Mouse (Mus musculus) v-Abl transformed pro-B cells (cell line): ENCODE measurements around the gene Coasy.

Source experiments
- in situ Hi-C, 2 experiments: fragments of 400-800 bp; cut with MboI; formaldehyde crosslinking; loops; one replicate each; pipeline ENCODE4 v1.15.1; 2025; ENCODE audit not compliant: unreplicated experiment in 2 of 2

Coasy gene

DNA sequence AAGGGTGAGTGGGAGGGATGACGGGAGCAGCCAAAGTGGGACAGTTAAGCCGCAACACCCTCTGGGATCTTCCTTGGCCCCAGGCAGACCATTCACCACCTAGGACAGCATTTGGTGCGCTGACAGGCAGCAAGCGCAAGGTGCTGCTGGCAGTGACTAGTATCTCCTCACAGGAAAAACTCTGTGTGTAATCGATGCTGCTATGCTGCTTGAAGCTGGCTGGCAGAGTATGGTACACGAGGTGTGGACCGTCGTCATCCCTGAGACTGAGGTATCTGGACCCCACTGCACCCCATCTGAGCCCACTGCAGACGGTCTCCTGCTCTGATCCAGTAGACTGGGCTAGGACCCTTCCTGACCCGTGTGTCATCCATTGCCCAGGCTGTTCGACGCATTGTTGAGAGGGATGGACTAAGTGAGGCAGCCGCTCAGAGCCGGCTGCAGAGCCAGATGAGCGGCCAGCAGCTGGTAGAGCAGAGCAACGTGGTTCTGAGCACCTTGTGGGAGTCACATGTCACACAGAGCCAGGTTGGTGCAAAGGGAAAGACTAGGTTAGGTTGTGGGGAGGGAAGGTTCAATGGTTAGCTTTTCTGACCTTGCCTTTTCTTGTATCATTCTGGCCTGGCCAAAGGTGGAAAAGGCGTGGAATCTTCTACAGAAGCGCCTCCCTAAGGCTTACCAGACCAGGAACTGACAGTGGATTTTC lies 3.4 kb downstream of the Coasy start:
- in situ Hi-C loops: loop anchor here in 1 of 2 experiments (25.0 kb wide), 1 partner anchor 352 kb away; the partner anchor contains the start of genes Ifi35, Ptges3l, Rpl27 and Rundc1

- in situ Hi-C loops: loop anchor here in 1 of 2 experiments (25.0 kb wide), 1 partner anchor 351 kb away; the partner anchor contains the start of genes Ifi35, Ptges3l, Rpl27 and Rundc1
These were observed 3.9 kb downstream of the Coasy start for GRCm38 (mm10) chr11:101086323-101086674.

DNA sequence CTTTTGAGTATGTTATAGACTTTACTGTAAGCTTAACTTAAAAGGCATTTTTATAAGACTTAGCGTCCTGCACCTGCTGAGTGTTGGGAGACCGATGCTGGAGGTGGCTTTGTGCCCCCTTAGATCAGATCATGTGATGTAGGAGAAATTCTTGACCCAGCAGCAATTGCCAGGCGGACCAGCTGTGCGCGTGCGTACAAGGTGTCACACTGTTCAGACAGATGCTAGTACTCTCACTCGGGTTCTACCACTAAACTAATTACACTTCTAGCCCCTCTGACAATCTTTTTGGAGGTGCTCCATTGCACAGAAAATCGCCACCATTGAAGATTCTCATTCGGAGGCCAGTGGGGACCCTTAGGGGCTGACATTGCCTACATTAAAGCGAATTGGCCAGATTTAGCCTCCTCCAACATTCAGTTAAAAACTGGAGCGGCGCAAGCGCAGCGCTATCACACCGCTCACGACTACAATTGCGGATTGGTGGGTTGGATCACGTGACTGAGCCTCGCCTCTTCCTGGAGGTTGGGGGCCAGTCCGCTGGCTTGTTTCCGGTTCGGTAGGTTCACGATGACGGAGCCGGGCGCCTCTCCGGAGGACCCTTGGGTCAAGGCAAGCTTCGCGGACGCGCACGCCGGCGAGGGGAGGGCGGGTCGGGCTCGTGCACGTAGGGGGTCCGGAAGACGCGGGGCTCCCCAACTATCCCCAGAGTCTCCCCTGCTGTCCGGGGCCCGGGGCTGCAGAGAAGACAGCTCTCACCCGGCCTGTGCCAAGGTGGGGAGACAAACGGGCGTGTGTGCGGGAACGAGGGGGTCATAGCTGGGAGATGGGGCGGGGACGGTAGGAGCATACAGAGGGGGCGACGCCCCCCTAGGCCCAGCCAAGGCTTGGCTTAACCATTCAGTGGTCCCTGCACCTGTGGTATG lies 4.7 kb downstream of the Coasy start, which contains the start of gene Mlx:
Mlx (plus strand) TSS at position 522 of the 926 bp plus-strand sequence.
- in situ Hi-C loops: loop anchor here in 1 of 2 experiments (25.0 kb wide), 1 partner anchor 350 kb away; the partner anchor contains the start of genes Ifi35, Ptges3l, Rpl27 and Rundc1

DNA sequence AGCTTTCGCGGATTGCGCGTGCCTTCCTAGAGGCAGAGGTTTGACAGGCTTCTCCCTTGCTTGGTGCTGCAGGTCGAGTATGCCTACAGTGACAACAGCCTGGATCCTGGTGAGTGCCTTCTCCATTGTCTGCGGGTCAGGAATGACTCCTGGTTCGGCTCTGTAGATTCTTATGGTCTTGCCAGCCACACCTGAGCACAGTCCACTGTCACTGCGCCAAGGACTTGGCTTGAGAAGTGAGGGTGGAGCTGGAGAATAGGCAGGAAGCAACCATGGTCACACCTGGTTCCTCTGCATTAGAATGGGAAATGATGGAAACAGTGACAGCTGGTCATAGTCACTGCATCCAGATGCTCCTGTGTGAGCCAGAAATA lies 5.3 kb downstream of the Coasy start:
- in situ Hi-C loops: loop anchor here in 1 of 2 experiments (25.0 kb wide), 1 partner anchor 350 kb away; the partner anchor contains the start of genes Ifi35, Ptges3l, Rpl27 and Rundc1

GRCm38 (mm10) chr11:101089931-101090330 lies 7.6 kb downstream of the Coasy start:
- in situ Hi-C loops: loop anchor here in 1 of 2 experiments (25.0 kb wide), 1 partner anchor 347 kb away; the partner anchor contains the start of genes Ifi35, Ptges3l, Rpl27 and Rundc1

- in situ Hi-C loops: loop anchor here in 1 of 2 experiments (25.0 kb wide), 1 partner anchor 342 kb away; the partner anchor contains the start of genes Ifi35, Ptges3l, Rpl27 and Rundc1
These were observed 12.6 kb downstream of the Coasy start for GRCm38 (mm10) chr11:101094930-101095313.

GRCm38 (mm10) chr11:101095314-101096024 lies 13.1 kb downstream of the Coasy start, which contains the start of gene Psmc3ip:
Gene Psmc3ip, minus strand, starts transcription at chr11:101095436.
- in situ Hi-C loops: loop anchor here in 1 of 2 experiments (25.0 kb wide), 1 partner anchor 342 kb away; the partner anchor contains the start of genes Ifi35, Ptges3l, Rpl27 and Rundc1

DNA sequence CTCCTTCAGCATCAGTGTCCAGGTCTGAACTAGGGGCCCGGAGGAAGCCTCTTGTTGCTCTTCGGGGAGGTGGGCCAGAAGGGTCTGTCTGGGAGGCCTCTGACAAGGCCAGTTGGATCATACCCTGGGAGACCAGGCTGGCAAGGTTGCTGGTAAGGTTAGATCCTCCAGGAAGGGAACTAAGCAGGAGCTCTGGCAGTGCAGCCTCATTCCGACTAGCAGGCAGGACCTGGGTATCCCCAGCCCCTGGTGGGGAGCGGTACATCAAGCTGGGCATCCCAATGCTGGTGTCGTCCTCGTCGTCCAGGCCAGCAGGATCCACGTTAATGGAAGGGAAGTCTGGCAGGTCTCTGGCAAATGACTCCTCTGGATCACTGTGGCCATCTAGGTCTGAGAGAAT lies 15.9 kb downstream of the Coasy start:
- in situ Hi-C loops: loop anchor here in 1 of 2 experiments (25.0 kb wide), 1 partner anchor 339 kb away; the partner anchor contains the start of genes Ifi35, Ptges3l, Rpl27 and Rundc1

GRCm38 (mm10) chr11:101103011-101103410 lies 20.6 kb downstream of the Coasy start:
- in situ Hi-C loops: no loop called here

DNA sequence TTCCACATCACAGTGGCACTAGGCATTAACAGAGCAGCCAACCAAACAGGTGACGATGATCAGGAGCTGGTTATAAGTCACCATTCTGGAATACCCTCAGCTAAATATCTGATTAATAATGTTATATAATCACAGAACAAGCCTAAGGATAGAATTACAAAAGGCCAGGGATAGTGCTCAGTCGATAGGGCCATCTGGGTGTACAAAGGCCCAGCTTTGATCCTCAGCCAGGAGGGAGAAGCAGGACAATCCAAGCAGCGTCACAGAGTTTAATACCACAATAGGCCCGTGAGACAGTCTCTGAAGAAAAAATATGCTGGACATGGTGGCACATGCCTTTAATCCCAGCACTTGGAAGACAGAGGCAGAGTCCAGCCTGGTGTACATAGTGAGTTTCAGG lies 27.0 kb downstream of the Coasy start:
- in situ Hi-C loops: no loop called here

- in situ Hi-C loops: no loop called here
These were observed 28.3 kb downstream of the Coasy start for GRCm38 (mm10) chr11:101110708-101111107.

- in situ Hi-C loops: no loop called here
These were observed 28.8 kb downstream of the Coasy start for GRCm38 (mm10) chr11:101111178-101111577.

DNA sequence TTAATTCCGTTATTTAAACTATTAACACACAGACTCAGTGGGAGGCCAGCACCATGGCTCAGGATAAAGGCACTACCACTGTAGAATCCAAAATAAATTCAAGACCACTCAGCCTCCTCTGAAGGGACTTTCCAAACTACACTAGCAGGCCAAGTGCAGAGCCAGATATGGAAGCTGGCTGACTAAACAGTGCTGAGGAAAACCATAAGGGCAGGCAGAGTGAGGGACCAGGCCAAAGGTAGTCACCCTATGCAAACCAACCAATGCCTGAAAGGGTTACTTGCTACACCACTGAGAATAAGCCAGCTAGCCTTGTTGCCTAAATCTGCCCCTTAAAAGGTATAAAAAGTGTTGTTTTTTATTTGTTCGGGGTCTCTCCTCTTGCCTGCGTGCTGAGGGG lies 29.8 kb downstream of the Coasy start:
- in situ Hi-C loops: no loop called here

DNA sequence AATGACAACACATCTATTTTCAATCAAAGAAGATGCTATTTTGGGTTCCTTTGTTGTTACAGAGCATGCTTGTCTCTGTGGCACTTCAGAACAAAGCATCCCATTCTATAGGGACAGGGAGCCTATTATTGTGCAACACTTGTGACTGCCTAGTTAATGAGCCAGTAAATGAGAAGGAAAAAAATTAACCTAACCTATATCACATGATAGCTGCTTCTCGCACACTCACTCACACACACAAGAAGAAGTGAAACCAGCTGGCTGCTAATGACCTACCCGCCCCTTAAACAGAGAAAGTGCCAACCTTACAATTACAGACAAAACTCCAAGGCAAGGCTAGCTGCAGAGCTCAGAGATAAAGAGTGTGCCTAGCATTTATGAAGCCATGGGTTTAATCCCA lies 33.2 kb downstream of the Coasy start:
- in situ Hi-C loops: loop anchor here in 1 of 2 experiments (5.0 kb wide), 1 partner anchor 33 kb away; the partner anchor contains the start of gene Coasy

DNA sequence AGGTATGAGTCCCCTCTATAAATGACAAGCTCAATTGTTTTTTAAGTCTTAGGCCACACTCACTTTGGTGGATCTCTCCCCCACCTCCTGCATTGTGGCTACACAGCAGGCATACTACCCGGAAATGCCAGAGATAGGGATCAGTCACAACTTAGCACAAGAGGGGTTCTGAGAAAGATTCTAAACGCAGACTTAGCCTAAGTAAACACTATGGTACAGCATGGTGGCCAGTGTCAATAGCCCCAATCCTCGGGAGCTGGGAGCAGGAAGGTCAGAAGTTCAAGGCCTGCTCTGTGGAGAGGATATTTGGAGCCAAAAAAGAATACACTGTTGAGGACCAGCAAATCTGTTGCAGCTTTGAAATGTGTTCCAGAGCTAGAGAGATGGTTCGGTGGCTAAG lies 35.7 kb downstream of the Coasy start:
- in situ Hi-C loops: loop anchor here in 1 of 2 experiments (5.0 kb wide), 1 partner anchor 36 kb away; the partner anchor contains the start of gene Coasy

DNA sequence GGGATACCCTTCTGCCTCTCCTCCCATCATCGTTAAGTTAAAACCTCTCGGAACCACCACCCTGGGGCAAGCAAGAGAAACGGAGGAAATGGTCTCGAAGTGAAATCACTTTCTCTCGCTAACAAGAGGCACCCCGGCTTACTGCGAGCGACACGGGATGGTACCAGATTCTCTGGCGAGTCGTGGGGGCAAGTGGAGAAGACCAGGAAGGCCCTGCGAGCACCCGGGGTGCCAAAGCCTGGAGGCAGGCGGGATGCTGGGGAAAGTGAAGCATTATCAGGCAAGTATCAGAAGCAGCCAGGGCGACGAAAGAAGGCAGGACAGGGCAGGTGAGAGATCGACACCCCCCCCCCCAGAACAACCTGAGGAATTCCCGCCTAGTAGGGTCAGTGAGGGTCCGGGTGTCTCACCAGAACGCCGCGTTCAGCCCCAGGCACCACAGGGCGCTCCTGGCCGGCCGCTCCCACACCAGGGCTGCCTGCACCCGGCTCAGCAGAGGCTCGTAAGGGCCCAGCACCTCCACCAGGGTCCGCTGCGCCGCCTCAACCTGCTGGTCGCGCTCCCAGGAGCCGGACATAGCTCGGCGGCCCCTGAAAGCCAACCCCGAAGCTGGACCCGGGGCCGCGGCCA lies 36.9 kb downstream of the Coasy start:
- in situ Hi-C loops: loop anchor here in 1 of 2 experiments (5.0 kb wide), 1 partner anchor 37 kb away; the partner anchor contains the start of gene Coasy

DNA sequence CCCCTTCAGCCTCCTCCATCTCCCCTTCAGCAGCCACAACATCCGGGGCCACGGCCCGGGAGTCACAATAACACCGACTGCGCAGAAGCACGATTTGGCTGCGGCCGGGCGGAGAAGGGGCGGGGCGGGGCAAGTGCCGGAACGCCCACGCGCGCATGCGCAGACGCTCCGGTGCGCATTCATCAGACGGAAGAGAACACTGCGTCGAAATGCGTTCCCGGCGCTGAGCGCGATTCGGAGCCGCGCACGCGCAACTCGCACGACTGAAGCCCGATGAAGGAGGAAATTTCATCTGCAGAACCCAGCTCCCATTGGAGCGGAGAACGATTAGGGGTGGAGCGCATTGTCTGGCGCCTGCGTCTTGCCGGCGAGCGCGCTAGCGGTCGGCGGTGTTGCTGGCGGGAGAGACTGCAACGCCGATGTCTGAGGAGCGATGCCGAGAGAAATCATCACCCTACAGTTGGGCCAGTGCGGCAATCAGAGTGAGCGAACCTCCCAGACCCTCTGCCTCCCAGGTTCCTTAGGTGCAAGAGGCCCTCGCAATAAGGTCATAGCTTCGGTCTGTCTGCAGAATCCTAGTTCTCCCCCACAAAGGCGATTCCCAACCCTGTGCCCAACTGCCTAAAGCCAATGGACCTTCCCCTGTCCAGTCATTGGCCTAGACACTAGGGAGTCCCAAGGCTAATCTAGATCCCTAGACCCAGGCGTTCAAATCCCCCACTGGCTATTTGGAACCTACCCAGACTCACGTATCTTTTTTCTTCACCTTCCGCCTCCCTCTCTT lies 37.6 kb downstream of the Coasy start, which contains the start of the genes Retreg3 and Tubg1:
Retreg3 (minus strand) TSS at position 133 of the 784 bp plus-strand sequence.
Tubg1 (plus strand) TSS at position 178 of the 784 bp plus-strand sequence.
- in situ Hi-C loops: loop anchor here in 1 of 2 experiments (5.0 kb wide), 1 partner anchor 38 kb away; the partner anchor contains the start of gene Coasy

DNA sequence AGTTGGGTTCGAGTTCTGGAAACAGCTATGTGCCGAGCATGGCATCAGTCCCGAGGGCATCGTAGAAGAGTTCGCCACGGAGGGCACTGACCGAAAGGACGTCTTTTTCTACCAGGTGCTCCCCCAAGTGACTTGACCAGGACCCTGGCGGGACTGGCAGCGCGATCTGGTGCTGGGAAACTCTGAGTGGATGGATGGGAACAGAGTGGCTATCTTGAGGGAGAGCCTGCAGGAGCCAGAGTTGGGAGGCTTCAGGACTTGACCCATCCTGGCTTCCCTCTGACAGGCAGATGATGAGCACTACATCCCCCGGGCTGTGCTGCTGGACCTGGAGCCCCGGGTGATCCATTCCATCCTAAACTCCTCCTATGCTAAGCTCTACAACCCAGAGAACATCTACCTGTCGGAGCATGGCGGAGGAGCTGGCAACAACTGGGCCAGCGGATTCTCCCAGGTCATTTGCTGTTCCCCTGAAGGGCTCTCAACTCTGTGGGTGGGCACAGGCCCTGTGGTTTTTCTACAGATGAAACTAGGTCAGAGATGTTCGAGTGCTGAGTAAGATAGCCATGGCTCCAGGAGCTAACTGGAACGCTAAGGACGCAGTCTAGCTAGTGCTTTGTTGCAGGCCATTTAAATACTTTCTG lies 38.3 kb downstream of the Coasy start:
- in situ Hi-C loops: no loop called here
